Mouse (Mus musculus): ENCODE results near the gene Dars.
A peak's percentile ranks its signal among the peaks of the same experiment; 100 is the strongest.

The Dars gene

GRCm38 (mm10) chr1:128416584-128417532 lies at the start of gene Dars:
Gene Dars (minus strand): TSS chr1:128417368.
- peak; percentile 94 for DNase-seq (ENCODE audit: low read depth, low spot score)

DNA sequence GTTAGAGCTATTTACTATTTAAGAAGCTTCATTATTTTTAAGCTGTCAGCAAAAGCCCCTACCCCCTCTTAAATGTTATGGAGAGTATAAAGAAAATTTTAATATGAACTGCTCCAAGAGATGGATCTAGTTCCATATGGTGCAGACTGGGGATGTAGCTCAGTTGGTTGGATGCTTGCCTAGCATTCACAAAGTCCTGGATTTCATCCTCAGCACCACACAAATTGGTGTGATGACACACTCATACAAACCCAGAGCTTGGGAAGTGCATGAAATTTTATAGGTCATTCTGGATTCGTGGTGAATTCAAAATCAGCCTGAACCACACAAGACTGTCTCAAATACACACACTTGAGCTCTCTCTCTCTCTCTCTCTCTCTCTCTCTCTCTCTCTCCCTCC lies 49.7 kb upstream of the Dars start:
- DNase-seq (ENCODE audit: low read depth, low spot score) = no peak

GRCm38 (mm10) chr1:128463478-128463877 lies 46.3 kb upstream of the Dars start:
- no peak for DNase-seq (ENCODE audit: low read depth, low spot score)

- DNase-seq (ENCODE audit: low read depth, low spot score) = no peak
These were observed 45.2 kb upstream of the Dars start for GRCm38 (mm10) chr1:128462389-128462788.

DNA sequence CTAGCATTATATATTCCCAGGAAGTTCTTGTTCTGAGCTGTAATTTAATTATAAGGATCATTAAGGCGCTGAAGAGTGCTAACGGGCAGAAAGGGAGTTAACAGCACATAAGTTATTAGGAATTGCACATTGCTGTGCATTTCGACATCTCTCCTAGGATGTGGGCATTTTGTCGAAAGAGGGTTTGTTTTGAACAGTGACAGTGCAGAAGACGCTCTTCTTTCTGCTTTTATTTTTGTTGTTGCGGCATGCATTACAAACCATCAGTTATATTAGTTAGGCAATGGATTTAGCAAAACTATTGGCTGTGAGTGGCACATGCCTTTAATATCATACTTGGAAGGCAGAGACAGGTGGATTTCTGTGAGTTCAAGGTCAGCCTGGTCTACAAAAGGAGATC lies 43.6 kb upstream of the Dars start:
- DNase-seq (ENCODE audit: low read depth, low spot score) = no peak

GRCm38 (mm10) chr1:128459439-128459838 lies 42.3 kb upstream of the Dars start:
- DNase-seq (ENCODE audit: low read depth, low spot score) = no peak

- DNase-seq (ENCODE audit: low read depth, low spot score) = no peak
These were observed 41.8 kb upstream of the Dars start for GRCm38 (mm10) chr1:128459011-128459410.

DNA sequence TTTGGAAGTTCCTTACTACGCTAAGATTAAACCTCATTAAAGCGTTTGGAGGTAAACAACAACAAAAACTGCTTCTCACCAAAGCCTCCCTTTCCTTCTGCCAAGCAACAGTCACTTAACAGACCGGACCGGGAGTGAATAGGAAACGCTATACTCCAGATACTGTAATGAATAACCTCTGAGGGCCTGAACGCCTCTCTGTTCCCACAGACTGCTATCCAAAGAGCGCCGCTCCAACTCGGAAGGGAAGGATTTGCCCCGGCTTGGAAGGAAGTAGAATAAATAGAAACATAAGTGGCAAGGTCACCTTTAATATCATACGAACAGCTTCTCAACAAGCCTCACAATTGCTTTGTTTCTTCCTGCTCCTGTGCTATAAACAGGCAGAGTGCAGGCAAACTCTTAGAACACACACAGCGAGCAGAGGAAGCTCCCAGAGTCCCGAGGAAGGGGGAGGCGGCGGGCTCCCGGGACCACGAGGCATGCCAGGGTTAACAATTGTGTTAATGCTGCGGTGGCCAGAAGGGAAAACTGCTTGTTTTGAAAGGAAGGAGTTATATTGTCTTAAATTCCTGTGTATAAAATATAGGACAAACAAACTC lies 39.8 kb upstream of the Dars start:
- DNase-seq (ENCODE audit: low read depth, low spot score) = no peak

GRCm38 (mm10) chr1:128456271-128456670 lies 39.1 kb upstream of the Dars start:
- no peak for DNase-seq (ENCODE audit: low read depth, low spot score)

GRCm38 (mm10) chr1:128452210-128452609 lies 35.0 kb upstream of the Dars start:
- no peak for DNase-seq (ENCODE audit: low read depth, low spot score)

DNA sequence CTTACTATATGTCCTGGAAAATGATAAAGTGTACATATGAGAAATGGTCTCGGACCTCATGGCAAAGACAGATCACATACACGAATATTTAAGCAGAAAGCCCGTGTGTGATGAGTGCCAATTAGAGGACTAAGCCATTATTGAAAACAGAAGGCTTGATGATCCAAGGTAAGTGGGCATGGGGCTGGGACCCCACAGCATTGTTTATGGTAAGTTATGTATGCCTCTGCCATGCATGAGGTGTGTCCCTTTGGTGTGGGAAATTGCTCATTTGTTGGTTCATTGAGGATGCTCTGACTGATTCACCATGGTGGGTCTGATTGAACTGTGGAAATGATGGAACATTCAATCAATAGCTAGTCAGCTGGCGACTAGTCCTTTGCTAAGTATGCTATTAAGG lies 34.0 kb upstream of the Dars start:
- DNase-seq (ENCODE audit: low read depth, low spot score) = no peak

GRCm38 (mm10) chr1:128447206-128447902 lies 30.2 kb upstream of the Dars start:
- DNase-seq (ENCODE audit: low read depth, low spot score) = peak; percentile 82

DNA sequence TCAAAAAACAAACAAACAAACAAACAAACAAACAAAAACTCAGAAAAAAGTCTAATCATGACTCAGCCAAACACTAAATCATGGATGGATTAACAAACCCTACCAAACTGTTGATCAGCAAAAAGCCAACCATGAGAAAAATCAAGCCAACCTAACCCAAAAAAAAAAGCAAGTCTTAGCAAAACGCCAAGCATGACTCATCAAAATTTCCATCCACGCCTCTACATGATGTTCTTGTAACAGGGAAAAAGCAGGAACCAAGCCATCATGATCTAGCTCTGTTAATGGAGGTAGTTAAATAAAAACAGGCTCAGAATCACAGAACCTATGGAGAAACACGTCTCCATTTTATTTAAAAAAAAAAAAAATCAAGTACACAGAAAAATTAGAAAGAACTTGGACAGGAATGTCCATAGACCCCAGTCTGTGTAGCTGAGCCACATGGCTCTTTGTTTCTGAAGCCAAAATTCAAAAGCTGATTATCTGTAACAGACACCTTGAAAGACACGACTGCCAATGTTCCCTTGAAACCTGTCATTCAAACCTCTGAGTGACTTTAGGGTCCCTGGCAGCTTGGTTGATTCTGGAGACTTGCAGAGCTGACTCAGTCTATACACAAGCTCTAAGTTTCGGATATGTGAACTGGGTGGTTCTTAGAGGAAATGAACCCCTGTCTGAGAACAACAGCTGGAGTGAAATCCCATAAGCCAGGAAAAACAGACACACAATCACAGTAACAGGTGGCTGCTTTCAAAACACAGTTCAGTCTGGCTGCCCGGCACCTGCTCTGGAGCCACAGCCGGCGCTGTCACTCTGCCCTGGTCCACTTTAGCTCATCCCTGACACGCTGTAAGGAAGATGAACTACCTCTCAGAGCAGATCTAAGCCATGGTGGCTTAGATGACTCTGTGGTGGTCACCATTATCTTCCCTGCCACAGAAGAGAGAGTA lies 27.0 kb upstream of the Dars start:
- no peak for DNase-seq (ENCODE audit: low read depth, low spot score)

GRCm38 (mm10) chr1:128441129-128441473 lies 23.9 kb upstream of the Dars start:
- no peak for DNase-seq (ENCODE audit: low read depth, low spot score)

DNA sequence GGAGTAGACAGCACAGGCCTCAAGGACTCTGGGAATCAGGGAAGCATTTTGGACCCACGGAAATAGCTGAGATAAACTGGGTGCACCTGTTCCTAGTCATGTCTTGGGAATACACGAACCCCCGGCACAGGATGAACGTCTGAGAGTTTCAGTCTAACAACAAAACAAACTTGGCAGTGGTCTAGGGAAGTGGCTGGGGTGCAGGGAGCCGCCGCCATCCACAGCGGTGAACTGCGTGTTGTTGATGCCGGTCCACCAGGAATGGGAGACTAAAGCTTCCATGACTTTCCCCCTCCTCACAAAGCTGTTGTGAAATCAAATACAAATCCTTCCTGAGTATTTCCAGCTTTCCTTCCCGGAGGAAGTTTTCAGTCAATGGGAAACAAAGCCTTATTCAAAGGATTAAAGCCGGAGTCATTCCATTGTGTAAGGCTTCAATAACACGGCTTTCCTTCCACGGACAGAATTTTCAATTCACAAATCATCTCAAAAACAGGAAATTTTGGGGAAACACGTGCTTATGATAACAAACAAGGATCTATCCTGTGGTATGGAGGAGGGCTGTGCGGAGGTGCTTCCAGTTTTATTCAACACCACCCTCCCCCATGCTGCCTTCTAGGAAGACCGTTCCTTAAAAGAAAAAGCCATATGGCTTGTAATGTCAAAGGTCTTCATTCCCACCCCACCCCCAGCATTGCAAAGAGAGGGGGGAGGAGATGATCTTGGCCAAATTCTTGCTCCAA lies 23.4 kb upstream of the Dars start:
- no peak for DNase-seq (ENCODE audit: low read depth, low spot score)

- DNase-seq (ENCODE audit: low read depth, low spot score) = no peak
These were observed 22.4 kb upstream of the Dars start for GRCm38 (mm10) chr1:128439618-128440017.

DNA sequence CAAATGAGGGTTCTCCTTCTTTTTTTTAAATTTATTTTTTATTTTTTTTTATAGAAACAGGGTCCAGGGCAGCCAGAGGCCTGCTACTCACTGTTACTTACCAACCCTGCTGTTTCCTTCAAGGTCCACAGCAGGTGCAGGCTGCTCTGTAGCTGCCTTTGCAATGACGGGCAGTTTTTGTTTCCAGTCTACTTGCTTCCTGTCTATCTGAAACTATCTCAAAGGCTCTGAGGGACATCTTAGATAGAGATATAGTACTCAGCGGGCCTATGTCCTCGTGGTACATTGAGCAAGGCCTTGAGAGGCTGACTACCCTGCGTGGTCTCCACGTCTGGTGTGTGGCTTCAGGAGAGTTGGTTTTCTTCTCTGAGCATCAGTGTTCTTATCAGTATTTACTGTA lies 21.4 kb upstream of the Dars start:
- no peak for DNase-seq (ENCODE audit: low read depth, low spot score)

- no peak for DNase-seq (ENCODE audit: low read depth, low spot score)
These were observed 20.1 kb upstream of the Dars start for GRCm38 (mm10) chr1:128437276-128437675.

DNA sequence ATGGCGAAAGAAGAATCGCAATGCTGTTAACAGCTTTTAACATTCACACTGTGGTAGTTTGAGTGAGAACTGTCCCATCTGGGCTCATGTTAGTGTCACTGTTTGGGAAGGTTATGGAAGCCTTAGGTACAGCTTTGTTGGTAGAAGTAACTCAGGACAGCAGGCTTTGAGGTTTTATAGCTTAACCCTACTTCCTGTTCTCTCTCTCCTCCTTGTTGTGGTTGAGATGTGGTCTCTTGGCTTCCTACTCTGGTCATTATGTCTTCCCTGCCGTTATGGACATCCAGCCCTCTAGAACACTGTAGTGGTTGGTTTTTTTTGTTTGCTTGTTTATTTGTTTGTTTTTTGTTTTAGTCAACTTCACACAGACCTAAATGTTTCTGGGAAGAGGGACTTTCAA lies 18.8 kb upstream of the Dars start:
- DNase-seq (ENCODE audit: low read depth, low spot score) = peak; percentile 46

DNA sequence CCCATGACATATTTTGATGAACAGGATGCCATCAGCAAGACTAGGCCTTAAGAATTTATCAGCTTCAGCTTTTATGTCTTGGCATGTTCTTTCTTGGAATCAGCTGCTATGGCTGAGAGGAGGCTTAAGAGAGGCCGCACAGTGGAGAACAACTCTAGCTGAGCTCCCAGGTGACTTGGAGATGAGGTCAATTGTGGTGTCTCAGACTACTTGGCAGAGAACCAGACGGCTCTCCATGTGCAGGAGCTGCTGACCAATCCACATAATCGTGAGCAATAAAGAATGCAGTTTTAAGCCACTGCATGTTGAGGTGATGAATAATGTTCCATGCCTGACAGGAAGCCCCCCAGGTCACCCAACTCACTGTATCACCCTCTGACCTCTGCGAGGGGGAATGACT lies 18.4 kb upstream of the Dars start:
- DNase-seq (ENCODE audit: low read depth, low spot score) = no peak

GRCm38 (mm10) chr1:128424928-128425327 lies 7.8 kb upstream of the Dars start:
- no peak for DNase-seq (ENCODE audit: low read depth, low spot score)
